Mouse (Mus musculus) gastrocnemius, postnatal 25 days (tissue): Measurements from ENCODE around the gene Rhox3h. TPM values are rescaled to one million over a fixed set of nuclear protein-coding genes. Genes with fewer than 3 reads are reported as not detected.
"Not testable (repeated sequence)": the region's sequence is repeated elsewhere in the genome, so short reads cannot be mapped to it uniquely, and the experiment has no call there.

Source experiments
- DNase-seq: peaks from one replicate; pipeline ENCODE4 v3.0.0; 2022
- long read RNA-seq, 2 experiments: library from polyadenylated mRNA; stranded (forward); transcript quantifications; one replicate each; pipeline ENCODE4 v2.0.0; 2021
- total RNA-seq, 2 experiments: library from RNA; stranded (reverse); gene quantifications; 1 replicate in 1 of 2; 2 replicates in 1 of 2; pipeline ENCODE4 v1.2.3; 2021

Rhox3h gene
- not detected for total RNA-seq
- long read RNA-seq, experiment 1, result 0 reads
- long read RNA-seq, experiment 2, result 0 reads

- not testable (repeated sequence) for DNase-seq
Observed at GRCm38 (mm10) chrX:37668664-37669063, at the start of gene Rhox3h. Rhox3h (minus strand) TSS chrX:37668764.

GRCm38 (mm10) chrX:37701821-37702387, 33.3 kb upstream of the Rhox3h start:
- DNase-seq, result no peak

GRCm38 (mm10) chrX:37692261-37692660, 23.7 kb upstream of the Rhox3h start:
- DNase-seq, result no peak

GRCm38 (mm10) chrX:37683031-37683715, 14.6 kb upstream of the Rhox3h start:
- DNase-seq, result no peak

GRCm38 (mm10) chrX:37673177-37673576, 4.6 kb upstream of the Rhox3h start, which contains the start of gene Rhox2h:
Rhox2h (minus strand) TSS chrX:37673277.
- DNase-seq, result not testable (repeated sequence)

- DNase-seq, result not testable (repeated sequence)
Observed at GRCm38 (mm10) chrX:37651227-37651626, 17.3 kb downstream of the Rhox3h start, which contains the start of gene Rhox4g. Rhox4g (minus strand) TSS chrX:37651327.

- DNase-seq, result not testable (repeated sequence)
Observed at GRCm38 (mm10) chrX:37643370-37643769, 25.2 kb downstream of the Rhox3h start, which contains the start of gene Rhox2g. Rhox2g (minus strand) TSS chrX:37643470.

GRCm38 (mm10) chrX:37628512-37628911, 40.1 kb downstream of the Rhox3h start, which contains the start of gene Rhox3g:
Rhox3g (minus strand) TSS chrX:37628612.
- DNase-seq, result not testable (repeated sequence)

Other genes with a start within 250 kb of the Rhox3h start
- gene Rhox4b, start 236.3 kb downstream of the Rhox3h start, total RNA-seq, result not detected
- not detected for gene Rhox2c, start 215.1 kb downstream of the Rhox3h start, total RNA-seq
- not detected for gene Rhox3c, start 210.2 kb downstream of the Rhox3h start, total RNA-seq
- gene Rhox4c, start 188.4 kb downstream of the Rhox3h start, total RNA-seq, result not detected
- not detected for gene Rhox2d, start 175.3 kb downstream of the Rhox3h start, total RNA-seq
- gene Rhox4d, start 154.4 kb downstream of the Rhox3h start, total RNA-seq, result not detected
- gene Rhox2e, start 138.3 kb downstream of the Rhox3h start, total RNA-seq, result not detected
- not detected for gene Rhox3e, start 126.7 kb downstream of the Rhox3h start, total RNA-seq
- not detected for gene Rhox4e, start 111.4 kb downstream of the Rhox3h start, total RNA-seq
- not detected for gene Rhox2f, start 97.4 kb downstream of the Rhox3h start, total RNA-seq
- gene Rhox3f, start 87.8 kb downstream of the Rhox3h start, total RNA-seq, result not detected
- gene Rhox4f, start 61.1 kb downstream of the Rhox3h start, total RNA-seq, result not detected
- not detected for gene Rhox3g, start 40.2 kb downstream of the Rhox3h start, total RNA-seq
- gene Rhox2g, start 25.3 kb downstream of the Rhox3h start, total RNA-seq, result not detected
- gene Rhox4g, start 17.4 kb downstream of the Rhox3h start, total RNA-seq, result not detected
- gene Rhox2h, start 4.5 kb upstream of the Rhox3h start, total RNA-seq, result not detected
- not detected for gene Rhox5, start 136.1 kb upstream of the Rhox3h start, total RNA-seq
- gene Rhox6, start 158.1 kb upstream of the Rhox3h start, total RNA-seq, result not detected
- not detected for gene Rhox7a, start 162.9 kb upstream of the Rhox3h start, total RNA-seq
- not detected for gene Rhox8, start 210.2 kb upstream of the Rhox3h start, total RNA-seq
- gene Rhox7b, start 228.5 kb upstream of the Rhox3h start, total RNA-seq, result not detected
- gene Rhox9, start 233.0 kb upstream of the Rhox3h start, total RNA-seq, result not detected